Mouse (Mus musculus) neural tube, embryonic 13.5 days (tissue): ENCODE data around the gene Lpcat2b. TPM values are rescaled to one million over a fixed set of nuclear protein-coding genes. Genes with fewer than 3 reads are reported as not detected.
"Not testable (repeated sequence)": the region's sequence is repeated elsewhere in the genome, so short reads cannot be mapped to it uniquely, and the experiment has no call there.

Experiments used
- ATAC-seq: fragments of 200-750 bp; cut with Nextera tagmentation; 2 replicates; pipeline ENCODE4 v1.8.0; 2017; ENCODE audit warnings: low read depth, mild to moderate bottlenecking, moderate TSS enrichment, moderate library complexity
- H3K27ac ChIP-seq: fragments of 300-500 bp; sonication (generic); replicated peaks from 2 replicates; pipeline ENCODE4 v1.5.1; 2015; ENCODE audit warnings: moderate library complexity, mild to moderate bottlenecking, inconsistent platforms
- H3K27me3 ChIP-seq: fragments of 300-500 bp; sonication (generic); 2 replicates; pipeline ENCODE4 v1.6.1; 2015; ENCODE audit warnings: mild to moderate bottlenecking, inconsistent platforms
- H3K36me3 ChIP-seq: fragments of 300-500 bp; sonication (generic); 2 replicates; pipeline ENCODE4 v1.6.1; 2015; ENCODE audit warnings: mild to moderate bottlenecking, inconsistent platforms
- H3K4me1 ChIP-seq: fragments of 300-500 bp; sonication (generic); replicated peaks from 2 replicates; pipeline ENCODE4 v1.6.1; 2015; ENCODE audit warnings: inconsistent platforms
- H3K4me2 ChIP-seq: fragments of 300-500 bp; sonication (generic); 2 replicates; pipeline ENCODE4 v1.6.1; 2015; ENCODE audit warnings: inconsistent platforms, mild to moderate bottlenecking, moderate library complexity
- H3K4me3 ChIP-seq: fragments of 300-500 bp; sonication (generic); 2 replicates; pipeline ENCODE4 v1.5.1; 2015; ENCODE audit warnings: mild to moderate bottlenecking, inconsistent platforms
- H3K9ac ChIP-seq: fragments of 300-500 bp; sonication (generic); 2 replicates; pipeline ENCODE4 v1.6.1; 2015; ENCODE audit warnings: moderate library complexity, mild to moderate bottlenecking, inconsistent platforms
- H3K9me3 ChIP-seq: fragments of 300-500 bp; sonication (generic); 2 replicates; pipeline ENCODE4 v1.6.1; 2016; ENCODE audit warnings: inconsistent platforms
- WGBS: fragments of 180-500 bp; shearing (Covaris S2); methylation state at CpG from one replicate; pipeline ENCODE4 v1.1.7; 2015; 5-methylcytosine and 5-hydroxymethylcytosine counted together
- polyA plus RNA-seq: library from polyadenylated mRNA; unstranded; fragments of >200 nt; fragmentation: Nextera tagmentation; extraction: Ambion mirVana; gene quantifications from 2 replicates; pipeline ENCODE4 v1.2.1, GENCODE M21; 2015

Gene Lpcat2b
- polyA plus RNA-seq, result not detected in 2 replicates

DNA sequence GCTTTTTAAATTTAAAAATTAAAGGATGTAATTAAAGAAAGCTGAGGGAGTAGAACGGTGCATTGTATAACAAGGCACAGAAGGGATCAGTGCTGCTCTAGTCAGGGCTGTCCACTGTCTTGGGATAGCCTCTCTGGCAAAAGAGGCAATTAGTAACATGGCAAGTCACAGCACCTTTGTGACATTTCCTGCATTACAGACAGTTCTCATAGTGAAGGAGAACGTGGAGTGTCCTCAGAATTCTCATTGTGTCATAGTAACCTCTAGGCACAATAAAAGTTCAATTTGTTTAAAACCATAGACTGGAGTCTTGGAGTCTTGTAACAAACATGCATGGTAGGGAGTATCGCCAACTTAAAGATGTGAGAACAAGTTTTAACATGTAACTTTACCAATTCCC lies at the start of gene Lpcat2b:
Gene Lpcat2b, plus strand, starts transcription at position 301 of the 400 bp plus-strand sequence.
- WGBS, result 82% methylated on average over 3 of the region's 3 CpGs
- H3K4me3 ChIP-seq, result no peak within 1 kb of the TSS
- no peaks in the 10 kb centered on the region for H3K4me1 ChIP-seq
- no peaks in the 10 kb centered on the region for H3K9me3 ChIP-seq
- H3K27me3 ChIP-seq, result 0 out of 2 replicates have a peak, but pooled peaks cover 4% of the 10 kb centered on the region
- H3K9ac ChIP-seq, result no peak within 1 kb of the TSS
- no peak within 1 kb of the TSS for H3K4me2 ChIP-seq
- no peaks in the 10 kb centered on the region for H3K36me3 ChIP-seq
- ATAC-seq, result no peak
- no peak within 1 kb of the TSS for H3K27ac ChIP-seq

DNA sequence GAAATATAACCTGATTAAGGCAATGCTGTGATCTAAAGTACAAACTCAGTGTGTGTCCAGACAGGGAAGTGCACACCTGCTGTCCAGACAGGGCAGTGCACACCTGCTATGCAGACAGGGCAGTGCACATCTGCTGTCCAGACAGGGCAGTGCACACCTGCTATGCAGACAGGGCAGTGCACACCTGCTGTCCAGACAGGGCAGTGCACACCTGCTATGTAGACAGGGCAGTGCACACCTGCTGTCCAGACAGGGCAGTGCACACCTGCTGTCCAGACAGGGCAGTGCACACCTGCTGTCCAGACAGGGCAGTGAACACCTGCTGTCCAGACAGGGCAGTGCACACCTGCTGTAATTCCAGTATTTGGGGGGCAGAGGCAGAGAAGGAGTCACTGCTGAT lies 44.9 kb upstream of the Lpcat2b start:
- not testable (repeated sequence) for H3K4me3 ChIP-seq, H3K27me3 ChIP-seq, H3K4me2 ChIP-seq, H3K4me1 ChIP-seq, ATAC-seq, H3K9ac ChIP-seq, H3K9me3 ChIP-seq, H3K27ac ChIP-seq
- peaks cover 10% of the 10 kb centered on the region for H3K36me3 ChIP-seq

DNA sequence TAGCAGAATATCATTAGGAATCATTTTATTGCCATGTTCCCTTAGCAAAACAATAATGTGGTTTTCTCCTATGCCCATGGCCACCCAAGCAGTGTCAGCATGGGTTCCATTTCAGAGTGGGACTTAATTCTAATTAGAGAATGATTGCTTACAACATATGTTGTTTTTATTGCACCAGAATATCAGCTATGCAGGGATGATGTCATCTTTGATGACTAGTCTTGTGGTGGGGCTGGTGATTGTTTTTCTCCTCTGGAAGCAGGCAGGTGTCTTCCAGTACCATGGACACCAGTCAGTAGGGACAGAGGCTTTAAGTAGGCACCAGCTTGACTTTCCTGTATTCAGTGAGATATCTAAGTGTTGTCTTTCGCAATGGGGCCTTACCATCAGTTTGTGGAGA lies 43.6 kb upstream of the Lpcat2b start:
- WGBS, result 97% methylated on average over 1 of the region's 1 CpGs
- Histone ChIP-seq H3K27me3 (no peaks in the 10 kb centered on the region), H3K4me3 (no peak overlapping the region), H3K27ac (no peak overlapping the region), H3K9ac (no peak overlapping the region), H3K36me3 (peaks cover 5% of the 10 kb centered on the region), H3K4me1 (no peaks in the 10 kb centered on the region), H3K4me2 (no peak overlapping the region), H3K9me3 (no peaks in the 10 kb centered on the region)
- ATAC-seq, result no peak

DNA sequence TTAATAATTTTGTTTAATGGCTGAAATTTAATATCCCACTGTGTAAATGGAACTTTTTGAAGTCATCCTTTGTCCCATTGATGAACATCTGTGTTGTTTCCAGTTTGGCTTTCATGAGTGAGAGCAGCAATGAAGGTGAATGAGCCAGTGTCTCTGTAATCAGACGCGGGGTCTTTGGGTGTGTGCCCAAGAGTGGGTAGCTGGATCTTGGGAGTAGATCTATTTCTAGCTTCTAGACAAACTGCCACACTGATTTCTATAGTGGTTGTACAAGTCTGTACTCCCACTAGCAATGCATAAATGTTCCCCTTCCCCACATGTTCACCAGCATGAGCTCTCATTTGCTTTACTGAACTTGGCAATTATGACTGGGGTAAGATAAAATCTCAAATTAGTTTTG lies 42.0 kb upstream of the Lpcat2b start:
- no peak overlapping the region for H3K4me3 ChIP-seq
- H3K27me3 ChIP-seq, result no peaks in the 10 kb centered on the region
- 0 out of 2 replicates have a peak, but pooled peaks cover 3% of the 10 kb centered on the region for H3K36me3 ChIP-seq
- no peak overlapping the region for H3K27ac ChIP-seq
- no peaks in the 10 kb centered on the region for H3K9me3 ChIP-seq
- no peak overlapping the region for H3K4me2 ChIP-seq
- H3K4me1 ChIP-seq, result no peaks in the 10 kb centered on the region
- H3K9ac ChIP-seq, result no peak overlapping the region
- 87% methylated on average over 2 of the region's 2 CpGs for WGBS
- ATAC-seq, result no peak

DNA sequence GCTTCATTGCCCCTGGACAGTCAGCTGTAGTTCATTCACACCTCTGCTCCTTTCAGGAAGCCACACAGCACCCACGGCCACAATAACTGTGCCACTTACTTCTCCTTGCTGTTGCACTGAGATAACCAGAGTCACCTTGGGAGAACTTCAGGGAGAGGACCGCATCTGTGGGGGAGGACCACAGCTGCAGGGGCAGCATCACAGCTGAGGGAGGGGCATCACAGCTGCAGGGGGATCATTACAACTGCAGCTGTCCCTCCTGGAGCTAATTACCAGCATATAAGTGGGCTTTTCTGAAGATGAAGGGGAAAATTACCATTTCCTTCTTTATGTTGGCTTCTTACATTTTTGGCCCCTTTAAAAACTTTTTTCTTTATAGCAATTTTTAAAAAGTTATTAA lies 36.9 kb upstream of the Lpcat2b start:
- no peaks in the 10 kb centered on the region for H3K27me3 ChIP-seq
- H3K9ac ChIP-seq, result no peak overlapping the region
- H3K4me3 ChIP-seq, result no peak overlapping the region
- WGBS, result 73% methylated on average over 2 of the region's 2 CpGs
- no peak overlapping the region for H3K4me2 ChIP-seq
- H3K9me3 ChIP-seq, result no peaks in the 10 kb centered on the region
- H3K27ac ChIP-seq, result no peak overlapping the region
- no peaks in the 10 kb centered on the region for H3K4me1 ChIP-seq
- H3K36me3 ChIP-seq, result no peaks in the 10 kb centered on the region
- ATAC-seq, result no peak

DNA sequence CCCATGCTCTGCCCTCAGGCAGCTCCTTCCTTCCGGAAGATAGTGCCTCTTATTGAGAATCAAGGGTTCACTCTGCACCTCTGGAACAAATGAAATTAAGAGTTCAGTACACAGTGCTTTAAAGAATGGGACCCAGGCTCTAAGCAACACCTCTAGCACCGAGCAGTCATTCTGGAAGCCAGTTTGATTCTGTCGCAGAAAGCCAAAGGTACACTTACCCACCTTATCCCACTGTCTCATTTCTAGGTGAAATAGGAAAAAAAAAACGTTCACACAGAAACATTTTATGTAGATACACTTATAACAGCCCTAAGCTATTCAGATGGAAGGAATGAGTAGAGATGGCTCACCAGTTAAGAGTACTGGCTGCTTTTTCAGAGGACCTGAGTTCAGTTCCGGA lies 28.9 kb upstream of the Lpcat2b start, which contains the start of gene Ephx4:
Gene Ephx4, plus strand, starts transcription at position 301 of the 400 bp plus-strand sequence.
- no peak within 1 kb of the TSS for H3K27ac ChIP-seq
- peak within 1 kb of the TSS; percentile 97 for H3K4me2 ChIP-seq
- H3K4me3 ChIP-seq, result peak within 1 kb of the TSS; percentile 63
- H3K4me1 ChIP-seq, result peaks cover 14% of the 10 kb centered on the region
- ATAC-seq, result no peak; the same call in 1 of the 2 replicates
- no peaks in the 10 kb centered on the region for H3K36me3 ChIP-seq
- H3K9me3 ChIP-seq, result no peaks in the 10 kb centered on the region
- WGBS, result 18% methylated on average over 5 of the region's 5 CpGs
- peak within 1 kb of the TSS; percentile 73 for H3K9ac ChIP-seq
- peaks cover 36% of the 10 kb centered on the region for H3K27me3 ChIP-seq

DNA sequence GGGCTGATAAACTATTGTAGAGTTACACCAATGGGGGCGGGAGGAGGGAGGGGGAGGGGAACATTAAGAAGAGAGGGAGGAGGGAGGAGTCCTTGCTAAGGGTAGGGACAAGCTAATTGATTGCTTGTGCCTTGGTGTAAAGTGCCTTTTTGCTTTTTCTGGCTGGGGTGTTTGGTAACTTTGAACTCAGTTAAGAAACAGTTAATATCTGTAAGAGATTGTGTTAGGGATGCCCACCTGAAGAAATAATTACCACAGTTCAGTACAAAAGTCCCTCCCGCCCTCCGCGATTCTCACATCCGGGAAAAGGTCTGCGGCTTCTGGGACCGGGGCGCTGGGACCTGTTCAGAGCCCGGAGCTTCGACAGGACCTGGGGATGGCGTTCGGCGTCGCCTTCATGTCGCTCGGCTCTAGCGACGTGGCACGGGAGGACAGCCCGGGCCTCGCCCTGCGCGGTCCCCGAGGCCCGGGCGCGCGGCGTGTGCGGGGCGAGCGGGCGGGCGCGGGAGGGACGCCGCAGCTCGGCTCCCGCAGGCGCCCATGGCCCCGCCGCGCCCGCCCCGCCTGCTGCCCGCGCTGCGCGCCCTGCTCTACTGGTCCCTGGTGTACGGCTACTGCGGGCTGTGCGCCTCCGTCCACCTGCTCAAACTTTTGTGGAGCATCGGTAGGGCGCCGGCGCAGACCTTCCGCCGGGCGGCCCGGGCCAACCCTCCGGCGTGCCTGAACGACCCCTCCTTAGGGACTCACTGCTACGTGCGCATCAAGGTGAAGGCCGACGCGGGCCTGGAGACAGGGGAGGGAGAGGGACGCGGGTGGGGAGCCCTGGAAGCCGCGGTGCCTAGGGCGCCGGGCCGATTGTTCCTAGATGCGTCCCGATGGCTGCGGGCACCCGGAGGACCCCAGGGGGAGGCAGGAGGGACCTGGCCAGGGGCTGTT lies 28.1 kb upstream of the Lpcat2b start:
- Histone ChIP-seq H3K27me3 (peaks cover 36% of the 10 kb centered on the region), H3K4me2 (peak overlapping the region; percentile 97), H3K4me1 (peaks cover 14% of the 10 kb centered on the region), H3K9ac (peak overlapping the region; percentile 73), H3K4me3 (peak overlapping the region; percentile 63), H3K9me3 (no peaks in the 10 kb centered on the region), H3K27ac (no peak overlapping the region), H3K36me3 (no peaks in the 10 kb centered on the region)
- peak; percentile 85 for ATAC-seq
- under 1% methylated on average over 80 of the region's 80 CpGs for WGBS

DNA sequence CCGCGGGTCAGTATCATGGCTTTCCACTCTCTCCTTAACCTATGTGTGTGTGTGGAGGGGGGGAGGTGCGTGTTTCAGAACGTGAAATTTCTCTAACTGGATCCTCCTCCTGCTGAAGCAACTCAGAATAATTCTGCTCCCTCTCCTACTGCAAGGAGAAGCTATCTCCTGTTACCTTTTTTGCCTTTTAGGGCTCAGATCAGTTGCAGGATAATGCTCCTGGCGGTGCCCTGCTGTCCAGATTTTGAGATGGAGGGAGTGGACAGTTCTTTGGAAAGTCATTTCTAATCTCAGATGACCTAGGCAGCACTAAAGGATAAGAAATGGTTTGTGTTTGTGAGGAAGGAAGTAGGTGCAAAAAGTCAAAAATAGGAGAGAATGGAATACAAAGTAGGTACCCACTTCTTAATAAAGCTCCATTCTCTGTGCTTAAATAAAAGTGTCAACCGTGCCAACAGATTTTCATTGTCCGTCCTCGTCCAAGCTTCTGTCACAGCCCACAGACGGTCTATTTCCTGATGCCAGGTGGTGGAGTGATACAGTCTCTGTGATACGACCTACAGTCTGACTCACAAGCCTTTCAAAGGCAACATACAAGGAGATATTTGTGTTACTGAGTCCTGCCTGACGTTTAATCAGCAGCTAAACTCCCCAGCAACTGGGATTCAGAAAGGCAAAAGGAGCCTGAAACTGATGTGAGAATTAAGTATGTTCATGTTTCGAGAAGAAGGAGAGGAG lies 27.2 kb upstream of the Lpcat2b start:
- Histone ChIP-seq H3K4me1 (peaks cover 14% of the 10 kb centered on the region), H3K36me3 (no peaks in the 10 kb centered on the region), H3K27me3 (peaks cover 36% of the 10 kb centered on the region), H3K27ac (no peak overlapping the region), H3K9ac (peak overlapping the region; percentile 73), H3K4me3 (peak overlapping the region; percentile 63), H3K9me3 (no peaks in the 10 kb centered on the region), H3K4me2 (peak overlapping the region; percentile 97)
- no peak for ATAC-seq
- 28% methylated on average over 12 of the region's 12 CpGs for WGBS

DNA sequence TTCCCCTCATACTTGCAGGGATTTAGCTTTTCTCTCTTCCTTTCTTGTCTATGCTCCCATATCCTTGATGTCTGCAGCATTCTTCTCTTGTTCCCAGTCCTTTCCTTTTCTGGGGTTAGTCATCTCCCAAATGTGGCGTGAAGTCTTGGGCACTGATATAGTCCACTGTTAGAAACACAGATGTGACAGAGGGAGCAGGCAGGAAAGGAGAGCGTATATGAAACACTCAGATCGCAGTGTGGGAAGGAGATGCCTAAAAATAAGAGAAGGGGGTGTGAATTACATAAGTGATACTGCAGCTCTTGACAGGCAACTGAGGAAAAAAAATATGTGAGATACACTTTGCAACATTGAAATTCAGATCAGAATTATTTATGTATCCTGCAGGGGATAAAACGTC lies 26.0 kb upstream of the Lpcat2b start:
- Histone ChIP-seq H3K27ac (no peak overlapping the region), H3K27me3 (peaks cover 36% of the 10 kb centered on the region), H3K4me1 (peaks cover 14% of the 10 kb centered on the region), H3K4me3 (no peak overlapping the region), H3K9ac (no peak overlapping the region), H3K4me2 (no peak overlapping the region), H3K9me3 (no peaks in the 10 kb centered on the region), H3K36me3 (no peaks in the 10 kb centered on the region)
- no peak for ATAC-seq
- WGBS, result 91% methylated on average over 4 of the region's 4 CpGs

DNA sequence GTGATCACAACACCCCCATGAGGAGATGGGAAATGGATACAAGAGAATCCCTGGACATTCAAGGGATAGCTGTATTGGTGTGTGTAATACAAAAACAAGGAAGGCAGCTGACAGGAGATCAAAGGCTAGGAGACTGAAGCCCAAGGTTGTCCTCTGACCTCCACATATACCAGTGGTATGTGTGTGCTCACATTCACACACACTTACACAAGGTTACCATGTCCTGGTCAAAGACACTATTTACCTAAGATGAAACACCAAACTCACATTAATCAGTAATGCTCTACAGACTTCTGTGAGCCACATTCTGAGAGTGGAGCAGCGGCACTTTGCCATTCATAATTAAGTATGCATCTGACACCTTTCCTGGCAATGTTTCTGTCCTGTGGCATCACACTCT lies 21.0 kb upstream of the Lpcat2b start:
- Histone ChIP-seq H3K36me3 (no peaks in the 10 kb centered on the region), H3K4me2 (no peak overlapping the region)
- WGBS, result 84% methylated on average over 1 of the region's 1 CpGs

DNA sequence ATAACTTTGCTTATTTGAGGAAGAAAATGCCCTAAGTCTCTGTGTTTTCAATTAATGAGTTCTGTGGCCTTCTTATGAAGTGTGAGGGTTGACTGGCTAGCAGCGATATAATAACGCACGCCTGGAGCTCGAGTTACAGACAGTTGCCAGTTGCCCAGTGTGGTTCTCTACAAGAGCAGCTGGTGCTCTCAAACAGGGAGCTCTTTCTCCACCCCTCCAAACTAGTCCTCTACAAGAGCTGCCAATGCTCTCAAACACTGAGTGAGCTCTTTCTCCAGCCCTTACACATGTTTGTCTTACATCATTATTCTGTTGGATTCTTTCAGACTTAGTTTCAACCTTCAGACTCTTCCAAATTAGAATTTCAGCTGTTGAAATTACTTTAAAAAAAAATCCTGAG lies 20.0 kb upstream of the Lpcat2b start:
- no peak for ATAC-seq
- H3K27ac ChIP-seq, result no peak overlapping the region
- no peaks in the 10 kb centered on the region for H3K9me3 ChIP-seq
- no peaks in the 10 kb centered on the region for H3K4me1 ChIP-seq
- no peak overlapping the region for H3K4me2 ChIP-seq
- H3K4me3 ChIP-seq, result no peak overlapping the region
- H3K9ac ChIP-seq, result no peak overlapping the region
- no peaks in the 10 kb centered on the region for H3K36me3 ChIP-seq
- WGBS, result 72% methylated on average over 4 of the region's 4 CpGs
- no peaks in the 10 kb centered on the region for H3K27me3 ChIP-seq

More for the DNA sequence above, 21.0 kb upstream of the Lpcat2b start:
- Histone ChIP-seq H3K9me3 (no peaks in the 10 kb centered on the region), H3K9ac (no peak overlapping the region), H3K4me1 (no peaks in the 10 kb centered on the region), H3K4me3 (no peak overlapping the region), H3K27me3 (peaks cover 3% of the 10 kb centered on the region), H3K27ac (no peak overlapping the region)
- no peak for ATAC-seq

DNA sequence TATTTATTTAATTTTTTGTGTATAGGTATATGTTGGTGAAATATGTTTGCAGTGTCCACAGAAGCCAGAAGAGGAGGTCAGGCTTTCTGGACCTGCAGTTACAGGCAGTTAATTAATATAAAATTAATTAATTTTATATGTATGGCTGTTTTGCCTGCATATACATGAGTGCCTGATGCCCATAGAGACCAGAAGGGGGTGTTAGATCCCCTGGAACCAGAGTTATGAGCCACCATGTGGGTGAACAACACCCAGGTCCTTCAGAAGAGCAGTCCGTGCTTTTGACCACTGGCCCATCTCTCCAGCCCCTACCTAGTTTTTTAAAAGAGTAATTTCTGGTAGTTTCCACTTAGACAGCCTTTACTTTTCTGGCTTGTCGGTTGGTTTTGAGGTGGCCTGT lies 19.1 kb upstream of the Lpcat2b start:
- H3K4me3 ChIP-seq, result no peak overlapping the region
- H3K4me1 ChIP-seq, result no peaks in the 10 kb centered on the region
- no peak overlapping the region for H3K9ac ChIP-seq
- no peak for ATAC-seq
- no peak overlapping the region for H3K4me2 ChIP-seq
- 87% methylated on average over 2 of the region's 2 CpGs for WGBS
- no peak overlapping the region for H3K27ac ChIP-seq
- no peaks in the 10 kb centered on the region for H3K36me3 ChIP-seq
- no peaks in the 10 kb centered on the region for H3K27me3 ChIP-seq
- no peaks in the 10 kb centered on the region for H3K9me3 ChIP-seq
